Mouse (Mus musculus): ENCODE data around the gene Irx4.

DNA sequence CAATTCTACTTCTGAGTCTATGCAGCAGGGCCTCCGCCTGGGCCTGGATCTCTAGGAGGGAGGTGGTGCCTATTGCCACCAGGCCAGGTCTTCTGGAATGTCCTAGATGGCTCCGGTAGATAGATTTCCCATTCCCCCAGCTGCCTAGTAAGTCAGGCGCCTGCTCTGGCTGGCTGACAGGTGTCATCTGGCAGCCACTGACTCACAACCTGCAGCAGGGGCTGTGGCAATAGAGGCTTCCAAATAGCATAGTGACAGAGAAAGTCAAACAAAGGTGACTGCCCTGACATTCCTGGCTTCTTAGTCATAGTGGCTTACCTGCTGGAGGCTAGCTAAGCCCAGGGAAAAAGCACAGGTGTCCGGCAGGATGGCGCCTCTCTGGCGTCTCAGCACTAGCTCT, 29.9 kb downstream of the Irx4 start:
- TF ChIP-seq CTCF (IDR thresholded peaks at IDR 0.05; ENCODE audit: extremely low read depth, insufficient read depth, low read length) = no peak
- TF ChIP-seq POLR2A (IDR thresholded peaks at IDR 0.05; ENCODE audit: extremely low read depth, insufficient read depth, low read length) = no peak

All from cortical plate, adult 2 months (tissue).